Mouse (Mus musculus) kidney, embryonic 14.5 days (tissue): ENCODE results near the gene Slamf7. TPM values are rescaled to one million over a fixed set of nuclear protein-coding genes. Genes with fewer than 3 reads are reported as not detected.

ENCODE experiments used
- ATAC-seq: fragments of 200-750 bp; cut with Nextera tagmentation; 2 replicates; pipeline ENCODE4 v1.8.0; 2017; ENCODE audit warnings: moderate number of reproducible peaks, mild to moderate bottlenecking, moderate TSS enrichment, moderate library complexity; ENCODE audit not compliant: low FRiP score, low TSS enrichment
- H3K27ac ChIP-seq: fragments of 300-500 bp; sonication (generic); 2 replicates; pipeline ENCODE4 v1.5.1; 2014; ENCODE audit warnings: low read depth, mild to moderate bottlenecking, low read length, moderate library complexity, mixed read lengths
- H3K27me3 ChIP-seq: fragments of 300-500 bp; sonication (generic); 2 replicates; pipeline ENCODE4 v1.6.1; 2014; ENCODE audit warnings: mild to moderate bottlenecking, low read length; ENCODE audit not compliant: control insufficient read depth, insufficient read depth
- H3K36me3 ChIP-seq: fragments of 300-500 bp; sonication (generic); 2 replicates; pipeline ENCODE4 v1.6.1; 2014; ENCODE audit warnings: low read length, mixed read lengths; ENCODE audit not compliant: control insufficient read depth, insufficient read depth
- H3K4me1 ChIP-seq: fragments of 300-500 bp; sonication (generic); 2 replicates; pipeline ENCODE4 v1.6.1; 2014; ENCODE audit warnings: low read length, mixed read lengths; ENCODE audit not compliant: control insufficient read depth, insufficient read depth
- H3K4me2 ChIP-seq: fragments of 300-500 bp; sonication (generic); replicated peaks from 2 replicates; pipeline ENCODE4 v1.6.1; 2014; ENCODE audit warnings: low read depth, mild to moderate bottlenecking, low read length
- H3K4me3 ChIP-seq: fragments of 300-500 bp; sonication (generic); 2 replicates; pipeline ENCODE4 v1.5.1; 2014; ENCODE audit warnings: mild to moderate bottlenecking, low read length
- H3K9ac ChIP-seq: fragments of 300-500 bp; sonication (generic); 2 replicates; pipeline ENCODE4 v1.6.1; 2014; ENCODE audit warnings: low read depth, mild to moderate bottlenecking, low read length, moderate library complexity
- H3K9me3 ChIP-seq: fragments of 300-500 bp; sonication (generic); 2 replicates; pipeline ENCODE4 v1.6.1; 2016; ENCODE audit warnings: low read length; ENCODE audit not compliant: control insufficient read depth
- whole genome bisulfite sequencing: fragments of 180-500 bp; shearing (Covaris S2); extraction: QIAGEN DNeasy Blood & Tissue Kit; methylation state at CpG from one replicate; pipeline ENCODE4 v1.1.7; 2014; 5-methylcytosine and 5-hydroxymethylcytosine counted together
- polyA plus RNA-seq: library from polyadenylated mRNA; unstranded; fragments of >200 nt; fragmentation: Nextera tagmentation; extraction: Ambion mirVana; gene quantifications from 2 replicates; pipeline ENCODE4 v1.2.1, GENCODE M21; 2014

The Slamf7 gene
- polyA plus RNA-seq, 1 experiment from 2014 or later: not detected

- H3K9ac ChIP-seq: no peak overlapping the region
- H3K27ac ChIP-seq: no peak overlapping the region
- H3K36me3 ChIP-seq: no peaks in the 10 kb centered on the region
- no peaks in the 10 kb centered on the region for H3K27me3 ChIP-seq
- no peak; the same call in 1 of the 2 replicates for ATAC-seq
- no peak overlapping the region for H3K4me2 ChIP-seq
- H3K9me3 ChIP-seq: no peaks in the 10 kb centered on the region
- no peaks in the 10 kb centered on the region for H3K4me1 ChIP-seq
- WGBS: 43% methylated on average over 7 of the region's 7 CpGs
- no peak overlapping the region for H3K4me3 ChIP-seq
These were observed 22.8 kb downstream of the Slamf7 start for GRCm38 (mm10) chr1:171630041-171630440.

- H3K9ac ChIP-seq: no peak overlapping the region
- H3K9me3 ChIP-seq: no peaks in the 10 kb centered on the region
- no peaks in the 10 kb centered on the region for H3K4me1 ChIP-seq
- H3K27ac ChIP-seq: no peak overlapping the region
- H3K36me3 ChIP-seq: no peaks in the 10 kb centered on the region
- 30% methylated on average over 6 of the region's 6 CpGs for WGBS
- no peaks in the 10 kb centered on the region for H3K27me3 ChIP-seq
- 0 out of 2 replicates have a peak, but pooled peaks have one; percentile 39 for ATAC-seq
- no peak overlapping the region for H3K4me2 ChIP-seq
- no peak overlapping the region for H3K4me3 ChIP-seq
These were observed 23.7 kb downstream of the Slamf7 start for GRCm38 (mm10) chr1:171629168-171629567.

- Histone ChIP-seq H3K4me3 (no peak overlapping the region), H3K27me3 (no peaks in the 10 kb centered on the region), H3K27ac (no peak overlapping the region), H3K4me1 (no peaks in the 10 kb centered on the region), H3K9ac (no peak overlapping the region), H3K4me2 (no peak overlapping the region), H3K9me3 (no peaks in the 10 kb centered on the region), H3K36me3 (no peaks in the 10 kb centered on the region)
- ATAC-seq: no peak
- 84% methylated on average over 3 of the region's 3 CpGs for WGBS
These were observed 25.0 kb downstream of the Slamf7 start for GRCm38 (mm10) chr1:171627801-171628200.

GRCm38 (mm10) chr1:171620091-171620490 is 32.7 kb downstream of the Slamf7 start:
- Histone ChIP-seq H3K4me2 (no peak overlapping the region), H3K9ac (no peak overlapping the region), H3K27me3 (no peaks in the 10 kb centered on the region), H3K27ac (no peak overlapping the region), H3K9me3 (no peaks in the 10 kb centered on the region), H3K4me3 (no peak overlapping the region), H3K36me3 (no peaks in the 10 kb centered on the region), H3K4me1 (no peaks in the 10 kb centered on the region)
- 93% methylated on average over 6 of the region's 6 CpGs for WGBS
- no peak for ATAC-seq

GRCm38 (mm10) chr1:171619645-171620044 is 33.2 kb downstream of the Slamf7 start:
- Histone ChIP-seq H3K27me3 (no peaks in the 10 kb centered on the region), H3K9ac (no peak overlapping the region), H3K9me3 (no peaks in the 10 kb centered on the region), H3K27ac (no peak overlapping the region), H3K36me3 (no peaks in the 10 kb centered on the region), H3K4me1 (no peaks in the 10 kb centered on the region), H3K4me2 (no peak overlapping the region), H3K4me3 (no peak overlapping the region)
- no peak for ATAC-seq
- 85% methylated on average over 3 of the region's 3 CpGs for WGBS

GRCm38 (mm10) chr1:171619001-171619400 is 33.8 kb downstream of the Slamf7 start:
- Histone ChIP-seq H3K4me2 (no peak overlapping the region), H3K4me3 (no peak overlapping the region)

GRCm38 (mm10) chr1:171616881-171617515 is 35.8 kb downstream of the Slamf7 start:
- H3K27ac ChIP-seq: no peak overlapping the region
- H3K9ac ChIP-seq: no peak overlapping the region
- H3K4me3 ChIP-seq: no peak overlapping the region
- no peaks in the 10 kb centered on the region for H3K9me3 ChIP-seq
- ATAC-seq: no peak
- H3K4me1 ChIP-seq: no peaks in the 10 kb centered on the region
- no peaks in the 10 kb centered on the region for H3K27me3 ChIP-seq
- WGBS: 70% methylated on average over 11 of the region's 11 CpGs
- no peaks in the 10 kb centered on the region for H3K36me3 ChIP-seq
- H3K4me2 ChIP-seq: no peak overlapping the region

More at GRCm38 (mm10) chr1:171619001-171619400, 33.8 kb downstream of the Slamf7 start:
- Histone ChIP-seq H3K4me1 (no peaks in the 10 kb centered on the region), H3K27ac (no peak overlapping the region), H3K9me3 (no peaks in the 10 kb centered on the region), H3K36me3 (no peaks in the 10 kb centered on the region), H3K9ac (no peak overlapping the region), H3K27me3 (no peaks in the 10 kb centered on the region)
- ATAC-seq: no peak
- 76% methylated on average over 8 of the region's 8 CpGs for whole genome bisulfite sequencing

GRCm38 (mm10) chr1:171613962-171614361 is 38.9 kb downstream of the Slamf7 start:
- no peak overlapping the region for H3K9ac ChIP-seq
- no peaks in the 10 kb centered on the region for H3K36me3 ChIP-seq
- H3K4me3 ChIP-seq: no peak overlapping the region
- 38% methylated on average over 2 of the region's 2 CpGs for WGBS
- no peaks in the 10 kb centered on the region for H3K9me3 ChIP-seq
- no peaks in the 10 kb centered on the region for H3K27me3 ChIP-seq
- H3K4me2 ChIP-seq: no peak overlapping the region
- H3K4me1 ChIP-seq: no peaks in the 10 kb centered on the region
- no peak for ATAC-seq
- H3K27ac ChIP-seq: no peak overlapping the region

GRCm38 (mm10) chr1:171610781-171611180 is 42.1 kb downstream of the Slamf7 start:
- WGBS: 28% methylated on average over 1 of the region's 1 CpGs
- no peaks in the 10 kb centered on the region for H3K9me3 ChIP-seq
- no peak overlapping the region for H3K4me3 ChIP-seq
- H3K36me3 ChIP-seq: no peaks in the 10 kb centered on the region
- no peak overlapping the region for H3K9ac ChIP-seq
- H3K27me3 ChIP-seq: no peaks in the 10 kb centered on the region
- no peak for ATAC-seq
- H3K4me2 ChIP-seq: no peak overlapping the region
- no peaks in the 10 kb centered on the region for H3K4me1 ChIP-seq
- no peak overlapping the region for H3K27ac ChIP-seq
